Mouse (Mus musculus) forebrain, embryonic 13.5 days (tissue): ENCODE results near the gene Slc8a3. TPM values are rescaled to one million over a fixed set of nuclear protein-coding genes. Genes with fewer than 3 reads are reported as not detected.

Source experiments
- ATAC-seq: fragments of 200-750 bp; cut with Nextera tagmentation; 2 replicates; pipeline ENCODE4 v1.8.0; 2017
- H3K27ac ChIP-seq: fragments of 300-500 bp; sonication (generic); 2 replicates; pipeline ENCODE4 v1.5.1; 2015; ENCODE audit warnings: inconsistent platforms, mild to moderate bottlenecking, moderate library complexity
- H3K27me3 ChIP-seq: fragments of 300-500 bp; sonication (generic); 2 replicates; pipeline ENCODE4 v1.6.1; 2015; ENCODE audit warnings: mild to moderate bottlenecking, inconsistent platforms
- H3K36me3 ChIP-seq: fragments of 300-500 bp; sonication (generic); 2 replicates; pipeline ENCODE4 v1.6.1; 2015; ENCODE audit warnings: mild to moderate bottlenecking, inconsistent platforms; ENCODE audit not compliant: poor library complexity, severe bottlenecking
- H3K4me1 ChIP-seq: fragments of 300-500 bp; sonication (generic); 2 replicates; pipeline ENCODE4 v1.6.1; 2015; ENCODE audit warnings: inconsistent platforms
- H3K4me2 ChIP-seq: fragments of 300-500 bp; sonication (generic); 2 replicates; pipeline ENCODE4 v1.6.1; 2015; ENCODE audit warnings: inconsistent platforms, mild to moderate bottlenecking, moderate library complexity
- H3K4me3 ChIP-seq: fragments of 300-500 bp; sonication (generic); 2 replicates; pipeline ENCODE4 v1.5.1; 2015; ENCODE audit warnings: mild to moderate bottlenecking, inconsistent platforms
- H3K9ac ChIP-seq: fragments of 300-500 bp; sonication (generic); 2 replicates; pipeline ENCODE4 v1.6.1; 2015; ENCODE audit warnings: mild to moderate bottlenecking, inconsistent platforms
- H3K9me3 ChIP-seq: fragments of 300-500 bp; sonication (generic); replicated peaks from 2 replicates; pipeline ENCODE4 v1.6.1; 2016; ENCODE audit warnings: inconsistent platforms
- WGBS: fragments of 180-500 bp; shearing (Covaris S2); methylation state at CpG from one replicate; pipeline ENCODE4 v1.1.7; 2015; 5-methylcytosine and 5-hydroxymethylcytosine counted together
- polyA plus RNA-seq: library from polyadenylated mRNA; unstranded; fragments of >200 nt; fragmentation: Nextera tagmentation; extraction: Ambion mirVana; gene quantifications from 2 replicates; pipeline ENCODE4 v1.2.1, GENCODE M21; 2015

Slc8a3 gene
- polyA plus RNA-seq, 1 experiment from 2014 or later = 2.0 TPM

- Histone ChIP-seq H3K4me1 (no peaks in the 10 kb centered on the region), H3K36me3 (no peaks in the 10 kb centered on the region)
- WGBS = 92% methylated on average over 10 of the region's 10 CpGs
Observed at GRCm38 (mm10) chr12:81235456-81236330, 97.3 kb downstream of the Slc8a3 start.

GRCm38 (mm10) chr12:81233746-81234380, 99.1 kb downstream of the Slc8a3 start:
- ATAC-seq = no peak
- Histone ChIP-seq H3K4me2 (no peak overlapping the region), H3K4me3 (no peak overlapping the region), H3K36me3 (no peaks in the 10 kb centered on the region), H3K9ac (no peak overlapping the region), H3K4me1 (no peaks in the 10 kb centered on the region), H3K9me3 (no peaks in the 10 kb centered on the region), H3K27ac (no peak overlapping the region), H3K27me3 (no peaks in the 10 kb centered on the region)
- WGBS = 95% methylated on average over 1 of the region's 1 CpGs

More at GRCm38 (mm10) chr12:81235456-81236330, 97.3 kb downstream of the Slc8a3 start:
- no peaks in the 10 kb centered on the region for H3K27me3 ChIP-seq
- H3K9ac ChIP-seq = no peak overlapping the region
- H3K9me3 ChIP-seq = no peaks in the 10 kb centered on the region
- no peak overlapping the region for H3K4me2 ChIP-seq
- no peak overlapping the region for H3K4me3 ChIP-seq
- no peak for ATAC-seq
- H3K27ac ChIP-seq = no peak overlapping the region

- WGBS = 67% methylated on average over 5 of the region's 5 CpGs
- Histone ChIP-seq H3K4me1 (peaks cover 19% of the 10 kb centered on the region), H3K4me3 (no peak overlapping the region), H3K27ac (peak overlapping the region; percentile 25; the same call in 1 of the 2 replicates), H3K36me3 (no peaks in the 10 kb centered on the region), H3K27me3 (no peaks in the 10 kb centered on the region), H3K9ac (no peak overlapping the region), H3K9me3 (no peaks in the 10 kb centered on the region), H3K4me2 (no peak overlapping the region)
- ATAC-seq = peak; percentile 86
Observed at GRCm38 (mm10) chr12:81227767-81228460, 105.1 kb downstream of the Slc8a3 start.

GRCm38 (mm10) chr12:81226590-81226989, 106.4 kb downstream of the Slc8a3 start:
- Histone ChIP-seq H3K4me2 (no peak overlapping the region), H3K9ac (no peak overlapping the region), H3K4me1 (peaks cover 19% of the 10 kb centered on the region), H3K36me3 (no peaks in the 10 kb centered on the region), H3K27ac (no peak overlapping the region), H3K27me3 (no peaks in the 10 kb centered on the region), H3K4me3 (no peak overlapping the region), H3K9me3 (no peaks in the 10 kb centered on the region)
- ATAC-seq = 0 out of 2 replicates have a peak, but pooled peaks have one; percentile 20
- 53% methylated on average over 3 of the region's 3 CpGs for WGBS

GRCm38 (mm10) chr12:81225966-81226577, 106.9 kb downstream of the Slc8a3 start:
- H3K36me3 ChIP-seq = no peaks in the 10 kb centered on the region
- H3K4me3 ChIP-seq = no peak overlapping the region
- H3K27me3 ChIP-seq = no peaks in the 10 kb centered on the region
- H3K9ac ChIP-seq = no peak overlapping the region
- H3K4me1 ChIP-seq = peaks cover 19% of the 10 kb centered on the region
- no peaks in the 10 kb centered on the region for H3K9me3 ChIP-seq
- no peak overlapping the region for H3K4me2 ChIP-seq
- no peak for ATAC-seq
- no peak overlapping the region for H3K27ac ChIP-seq
- 40% methylated on average over 6 of the region's 6 CpGs for WGBS

- H3K36me3 ChIP-seq = no peaks in the 10 kb centered on the region
- no peak for ATAC-seq
- 69% methylated on average over 2 of the region's 2 CpGs for WGBS
- H3K4me3 ChIP-seq = no peak overlapping the region
- H3K9me3 ChIP-seq = no peaks in the 10 kb centered on the region
- H3K27me3 ChIP-seq = no peaks in the 10 kb centered on the region
- H3K9ac ChIP-seq = no peak overlapping the region
- no peak overlapping the region for H3K27ac ChIP-seq
- H3K4me2 ChIP-seq = no peak overlapping the region
- peaks cover 19% of the 10 kb centered on the region for H3K4me1 ChIP-seq
Observed at GRCm38 (mm10) chr12:81224843-81225242, 108.1 kb downstream of the Slc8a3 start.

GRCm38 (mm10) chr12:81223276-81223675, 109.7 kb downstream of the Slc8a3 start:
- ATAC-seq = no peak
- H3K36me3 ChIP-seq = no peaks in the 10 kb centered on the region
- 83% methylated on average over 2 of the region's 2 CpGs for WGBS
- H3K4me1 ChIP-seq = peaks cover 19% of the 10 kb centered on the region
- no peak overlapping the region for H3K9ac ChIP-seq
- H3K27me3 ChIP-seq = no peaks in the 10 kb centered on the region
- no peak overlapping the region for H3K27ac ChIP-seq
- no peak overlapping the region for H3K4me3 ChIP-seq
- no peaks in the 10 kb centered on the region for H3K9me3 ChIP-seq
- no peak overlapping the region for H3K4me2 ChIP-seq

- 78% methylated on average over 4 of the region's 4 CpGs for WGBS
- Histone ChIP-seq H3K9ac (no peak overlapping the region), H3K4me1 (no peaks in the 10 kb centered on the region), H3K27ac (no peak overlapping the region), H3K36me3 (no peaks in the 10 kb centered on the region), H3K4me3 (no peak overlapping the region), H3K9me3 (no peaks in the 10 kb centered on the region), H3K4me2 (no peak overlapping the region), H3K27me3 (no peaks in the 10 kb centered on the region)
- no peak for ATAC-seq
Observed at GRCm38 (mm10) chr12:81219339-81219738, 113.6 kb downstream of the Slc8a3 start.

- no peak overlapping the region for H3K4me2 ChIP-seq
- WGBS = 61% methylated on average over 2 of the region's 2 CpGs
- no peaks in the 10 kb centered on the region for H3K4me1 ChIP-seq
- no peak overlapping the region for H3K9ac ChIP-seq
- no peaks in the 10 kb centered on the region for H3K9me3 ChIP-seq
- peaks cover 10% of the 10 kb centered on the region; the same call in 1 of the 2 replicates for H3K27me3 ChIP-seq
- H3K27ac ChIP-seq = no peak overlapping the region
- H3K4me3 ChIP-seq = no peak overlapping the region
- no peaks in the 10 kb centered on the region for H3K36me3 ChIP-seq
- ATAC-seq = no peak
Observed at GRCm38 (mm10) chr12:81208559-81208958, 124.4 kb downstream of the Slc8a3 start.

GRCm38 (mm10) chr12:81205619-81206560, 127.1 kb downstream of the Slc8a3 start:
- Histone ChIP-seq H3K36me3 (no peaks in the 10 kb centered on the region), H3K9me3 (no peaks in the 10 kb centered on the region), H3K4me1 (no peaks in the 10 kb centered on the region), H3K27me3 (peaks cover 10% of the 10 kb centered on the region; the same call in 1 of the 2 replicates), H3K9ac (no peak overlapping the region), H3K4me2 (no peak overlapping the region), H3K27ac (no peak overlapping the region), H3K4me3 (no peak overlapping the region)
- WGBS = 8% methylated on average over 6 of the region's 6 CpGs
- peak; percentile 72 for ATAC-seq

GRCm38 (mm10) chr12:81203226-81203625, 129.8 kb downstream of the Slc8a3 start:
- peaks cover 10% of the 10 kb centered on the region; the same call in 1 of the 2 replicates for H3K27me3 ChIP-seq
- 13% methylated on average over 1 of the region's 1 CpGs for WGBS
- no peak overlapping the region for H3K4me2 ChIP-seq
- H3K9ac ChIP-seq = no peak overlapping the region
- no peaks in the 10 kb centered on the region for H3K36me3 ChIP-seq
- no peak overlapping the region for H3K4me3 ChIP-seq
- H3K4me1 ChIP-seq = no peaks in the 10 kb centered on the region
- no peaks in the 10 kb centered on the region for H3K9me3 ChIP-seq
- no peak for ATAC-seq
- no peak overlapping the region for H3K27ac ChIP-seq
